Mouse (Mus musculus) retina, embryonic 14.5 days (tissue): Measurements from ENCODE around the gene Taldo1.
A peak's percentile ranks its signal among the peaks of the same experiment; 100 is the strongest.

Source experiments
- DNase-seq: peaks from one replicate; pipeline ENCODE4 v3.0.0-alpha.2; 2015; ENCODE audit warnings: low spot score

Gene Taldo1

DNA sequence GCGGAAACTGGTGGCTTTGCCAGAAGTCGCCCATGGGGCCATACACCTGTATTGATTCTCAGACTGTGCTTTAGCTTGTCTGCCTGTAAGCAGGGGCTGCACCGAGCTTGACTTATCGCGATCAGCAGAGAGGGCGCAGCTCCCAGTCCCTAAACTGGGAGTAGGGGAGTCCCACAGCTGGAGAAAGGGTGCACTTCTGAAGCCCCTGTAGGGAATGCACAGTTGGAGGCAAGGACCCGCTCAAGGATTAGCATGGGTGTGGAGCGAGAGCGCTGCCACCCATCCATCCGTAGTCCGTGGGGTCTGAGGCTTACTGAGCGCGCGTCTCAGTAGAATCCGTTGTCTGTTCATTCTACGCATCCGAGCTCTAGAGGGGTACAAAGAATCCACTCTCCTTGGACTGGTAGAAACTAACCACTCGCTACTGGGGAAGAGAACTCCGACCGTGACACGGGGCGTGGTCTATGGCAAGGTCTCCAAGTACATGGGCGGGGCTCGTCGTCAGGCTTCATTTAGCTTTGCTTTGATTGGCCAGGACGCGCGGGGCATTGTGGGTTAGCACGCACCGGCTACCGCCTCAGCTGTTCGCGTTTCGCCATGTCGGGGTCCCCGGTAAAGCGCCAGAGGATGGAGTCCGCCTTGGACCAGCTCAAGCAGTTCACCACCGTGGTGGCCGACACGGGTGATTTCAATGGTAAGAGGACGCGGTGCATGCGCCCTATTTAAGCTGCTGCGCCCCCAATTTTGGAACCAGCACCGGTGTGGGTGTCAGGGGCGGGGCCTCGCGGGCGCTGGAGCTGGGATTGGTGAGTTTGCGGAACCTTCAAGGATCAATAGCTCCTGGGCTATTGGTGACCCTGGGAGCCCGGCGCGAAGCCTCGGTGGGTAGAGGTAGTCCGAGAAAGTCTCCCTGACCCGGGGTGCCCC is at the start of gene Taldo1:
TSS of gene Taldo1 (plus strand) at position 575 of the 927 bp plus-strand sequence.
- DNase-seq, result peak; percentile 98

DNA sequence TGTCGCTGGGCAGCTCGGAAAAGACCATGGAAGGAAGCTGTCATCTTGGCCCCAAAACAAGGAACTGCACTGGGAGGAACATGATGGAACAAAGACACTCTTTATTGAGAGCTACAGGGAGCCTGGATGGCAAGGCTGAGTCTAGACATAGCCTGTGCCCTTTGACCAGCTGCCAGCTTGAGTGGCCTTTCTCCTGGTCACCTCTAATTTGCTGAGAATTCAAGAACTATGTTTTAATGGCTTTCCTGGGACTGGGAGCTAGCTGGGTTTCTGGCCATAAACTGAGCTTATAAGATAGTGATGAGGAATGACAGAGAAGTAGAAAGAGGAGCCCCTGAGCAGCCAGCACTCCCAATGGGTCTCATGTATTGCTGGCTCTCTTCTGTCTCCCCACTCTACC is 48.8 kb upstream of the Taldo1 start:
- DNase-seq, result no peak

DNA sequence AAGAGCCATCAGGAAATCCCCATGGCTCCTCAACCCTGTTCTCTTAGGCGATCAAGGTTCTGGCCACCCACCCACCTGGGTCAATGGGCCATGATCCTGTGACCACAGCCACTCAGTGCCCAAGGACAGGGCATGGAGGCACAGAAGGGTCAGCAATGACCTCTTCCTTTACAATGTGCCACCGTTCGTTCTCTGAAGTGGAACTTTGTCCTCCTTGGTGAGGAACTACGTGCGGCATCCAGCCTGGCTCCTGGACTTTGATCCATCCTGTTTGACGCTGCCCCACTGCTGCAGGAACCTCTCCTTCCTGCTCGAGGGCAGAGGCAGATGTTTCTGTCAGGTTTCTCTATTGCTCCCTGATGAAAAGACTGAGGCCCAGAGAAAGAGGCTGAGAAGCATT is 48.3 kb upstream of the Taldo1 start:
- no peak for DNase-seq

DNA sequence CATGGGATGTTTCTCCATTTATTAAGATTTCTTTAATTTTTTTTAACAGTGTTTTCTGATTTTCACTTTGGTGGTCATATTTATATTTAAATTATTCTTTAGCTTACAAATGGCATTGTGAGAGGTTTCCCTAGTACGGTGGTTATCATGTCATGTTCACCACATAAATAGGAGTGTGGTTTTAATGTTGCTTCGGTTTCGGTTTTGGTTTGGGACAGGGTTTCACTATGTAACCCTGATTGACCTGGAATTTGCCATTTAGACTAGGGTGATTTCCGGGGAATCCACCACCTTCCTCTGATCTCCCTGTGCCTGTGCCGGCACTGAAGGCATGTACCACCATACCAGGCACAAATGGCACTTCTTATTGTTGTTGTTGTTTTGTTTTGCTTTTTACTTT is 47.2 kb upstream of the Taldo1 start:
- DNase-seq, result no peak

DNA sequence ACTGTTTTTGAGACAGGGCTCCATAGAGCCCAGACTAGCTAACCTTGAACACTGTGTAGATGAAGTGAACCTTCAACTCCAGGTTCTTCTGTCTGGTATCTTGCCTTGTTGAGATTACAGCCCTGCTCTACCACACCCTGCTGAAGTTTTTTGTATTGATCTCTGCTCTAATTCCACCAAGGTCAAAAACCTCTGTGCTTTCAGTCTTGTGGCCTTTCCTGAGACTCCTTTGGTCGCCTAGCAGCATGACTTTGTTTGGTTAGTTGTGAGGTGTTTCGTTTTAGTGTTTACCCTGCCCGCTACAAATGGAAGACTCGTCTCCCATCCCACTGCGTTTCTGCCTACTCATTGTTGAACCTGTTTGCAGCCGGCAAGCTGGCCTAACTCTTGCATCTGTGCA is 40.9 kb upstream of the Taldo1 start:
- no peak for DNase-seq

DNA sequence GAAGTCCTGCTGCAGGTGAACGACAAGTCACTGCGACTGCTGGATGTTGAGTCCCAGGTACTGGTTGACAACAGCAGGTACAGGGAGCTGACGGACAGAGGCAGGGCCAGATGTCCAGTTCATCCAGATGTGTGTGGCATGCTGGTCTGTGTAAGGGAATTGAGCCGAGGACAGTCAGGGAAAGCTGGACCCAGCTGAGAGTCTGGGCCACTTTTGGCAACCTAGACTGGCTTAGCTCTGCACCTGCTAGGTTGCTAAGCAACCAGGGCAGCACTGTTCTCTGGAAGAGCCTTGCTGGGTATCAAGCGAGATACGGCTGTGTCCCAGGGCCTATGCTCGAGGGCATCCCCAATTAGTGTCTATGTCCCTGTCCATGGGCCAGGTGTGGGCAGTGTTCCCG is 36.9 kb upstream of the Taldo1 start:
- no peak for DNase-seq

DNA sequence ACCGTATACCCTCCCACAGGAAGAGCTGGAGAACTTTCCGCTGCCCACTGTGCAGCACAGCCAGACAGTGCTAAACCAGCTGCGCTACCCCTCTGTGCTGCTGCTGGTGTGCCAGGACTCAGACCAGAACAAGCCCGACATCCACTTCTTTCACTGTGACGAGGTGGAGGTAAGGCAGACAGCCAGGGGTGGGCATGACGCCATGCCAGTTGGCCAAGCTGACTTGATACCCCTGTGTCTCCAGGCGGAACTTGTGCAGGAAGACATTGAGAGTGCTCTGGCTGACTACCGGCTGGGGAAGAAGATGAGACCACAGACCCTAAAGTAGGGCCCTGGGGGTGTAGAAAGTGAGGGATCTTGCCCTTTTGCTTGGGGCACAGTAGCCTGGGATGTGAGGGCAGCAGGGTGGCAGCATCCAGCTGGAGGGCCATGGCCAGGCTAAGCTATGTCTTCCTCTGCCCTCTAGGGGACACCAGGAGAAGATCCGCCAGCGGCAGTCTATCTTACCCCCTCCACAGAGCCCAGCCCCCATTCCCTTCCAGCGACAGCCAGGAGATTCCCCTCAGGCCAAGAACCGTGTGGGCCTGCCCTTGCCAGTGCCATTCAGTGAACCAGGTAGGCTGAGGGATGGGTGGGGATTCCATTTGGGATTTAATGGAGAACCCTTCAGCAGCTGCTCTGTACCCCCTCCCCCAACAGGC is 36.2 kb upstream of the Taldo1 start:
- DNase-seq, result peak; percentile 56

DNA sequence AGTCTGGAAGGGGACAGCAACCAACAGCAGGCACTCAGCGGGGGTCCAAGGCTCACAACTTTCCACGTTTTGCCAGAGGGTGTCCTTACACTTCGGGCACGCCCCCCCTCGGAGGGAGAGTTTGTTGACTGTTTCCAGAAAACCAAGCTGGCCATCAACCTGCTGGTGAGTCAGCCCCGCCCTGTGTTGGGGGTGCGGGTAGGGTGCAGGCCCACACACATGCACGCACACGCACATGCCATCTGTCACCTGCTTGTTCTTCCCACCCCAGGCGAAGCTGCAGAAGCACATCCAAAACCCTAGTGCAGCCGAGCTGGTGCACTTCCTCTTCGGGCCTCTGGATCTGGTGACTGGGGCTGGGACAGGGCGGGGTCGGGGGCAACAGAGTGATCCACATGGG is 35.0 kb upstream of the Taldo1 start:
- no peak for DNase-seq

DNA sequence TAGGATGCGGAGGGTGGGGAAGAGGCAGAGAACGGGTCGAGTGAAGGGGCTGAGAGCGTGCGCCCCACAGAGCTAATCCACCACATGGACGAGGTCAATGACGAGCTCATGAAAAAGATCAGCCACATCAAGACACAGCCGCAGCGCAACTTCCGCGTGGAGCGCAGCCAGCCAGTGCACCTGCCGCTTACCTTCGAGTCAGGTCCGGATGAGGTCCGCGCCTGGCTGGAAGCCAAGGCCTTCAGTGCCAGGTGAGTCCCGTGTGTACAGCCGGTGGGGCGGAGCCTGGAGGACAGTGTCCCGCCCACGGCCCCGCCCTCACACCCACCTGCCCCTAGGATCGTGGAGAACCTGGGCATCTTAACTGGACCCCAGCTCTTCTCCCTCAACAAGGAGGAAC is 30.5 kb upstream of the Taldo1 start:
- no peak for DNase-seq

DNA sequence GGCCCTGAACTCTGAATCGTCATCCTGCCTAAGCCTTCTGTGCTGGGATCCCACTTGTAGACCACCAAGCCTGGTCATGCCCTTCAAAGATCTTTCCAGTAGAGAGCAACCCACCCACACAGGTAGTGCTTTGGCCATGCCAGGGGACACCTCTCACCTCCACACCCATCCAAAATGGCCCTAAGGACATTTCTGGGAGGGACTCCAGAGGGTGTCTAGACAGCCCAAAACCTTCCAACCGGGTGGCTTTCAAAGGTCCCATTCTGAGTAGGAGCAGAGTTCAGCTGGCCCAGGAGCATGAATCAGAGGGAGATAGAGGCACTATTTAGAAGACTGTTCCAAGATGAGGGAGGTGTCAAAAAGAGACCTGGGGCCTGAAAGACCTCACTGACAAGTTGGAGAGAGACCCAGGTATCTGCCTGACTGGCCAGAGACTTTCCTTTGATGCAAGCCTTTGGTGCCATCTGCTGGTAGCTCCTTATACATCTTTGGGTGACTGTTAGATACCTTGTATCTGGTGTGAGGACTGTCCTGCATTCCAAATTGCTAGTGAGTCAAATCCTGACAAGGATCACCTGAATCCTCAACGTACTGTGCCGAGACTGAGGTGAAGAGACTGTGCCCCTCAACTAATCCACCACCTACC is 28.8 kb upstream of the Taldo1 start:
- peak; percentile 88 for DNase-seq

DNA sequence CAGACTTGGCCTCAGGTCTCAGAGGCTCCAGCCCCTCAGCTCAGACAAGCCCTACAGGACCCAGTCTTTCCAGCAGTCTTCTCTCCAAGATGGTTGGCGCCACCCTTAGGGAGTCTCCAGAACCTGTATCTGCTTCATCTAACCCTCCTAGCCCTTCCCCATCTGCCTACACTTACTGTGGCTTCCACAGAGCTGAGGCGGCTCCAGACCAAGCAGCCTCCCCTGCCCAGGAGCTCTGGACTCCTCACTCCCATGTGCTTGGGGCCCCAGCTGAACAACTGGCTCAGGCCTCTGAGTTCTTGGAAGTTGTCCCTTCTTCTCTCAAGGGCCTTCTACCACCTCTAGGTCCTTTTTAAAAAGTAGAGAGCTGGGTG is 28.3 kb upstream of the Taldo1 start:
- DNase-seq, result no peak

DNA sequence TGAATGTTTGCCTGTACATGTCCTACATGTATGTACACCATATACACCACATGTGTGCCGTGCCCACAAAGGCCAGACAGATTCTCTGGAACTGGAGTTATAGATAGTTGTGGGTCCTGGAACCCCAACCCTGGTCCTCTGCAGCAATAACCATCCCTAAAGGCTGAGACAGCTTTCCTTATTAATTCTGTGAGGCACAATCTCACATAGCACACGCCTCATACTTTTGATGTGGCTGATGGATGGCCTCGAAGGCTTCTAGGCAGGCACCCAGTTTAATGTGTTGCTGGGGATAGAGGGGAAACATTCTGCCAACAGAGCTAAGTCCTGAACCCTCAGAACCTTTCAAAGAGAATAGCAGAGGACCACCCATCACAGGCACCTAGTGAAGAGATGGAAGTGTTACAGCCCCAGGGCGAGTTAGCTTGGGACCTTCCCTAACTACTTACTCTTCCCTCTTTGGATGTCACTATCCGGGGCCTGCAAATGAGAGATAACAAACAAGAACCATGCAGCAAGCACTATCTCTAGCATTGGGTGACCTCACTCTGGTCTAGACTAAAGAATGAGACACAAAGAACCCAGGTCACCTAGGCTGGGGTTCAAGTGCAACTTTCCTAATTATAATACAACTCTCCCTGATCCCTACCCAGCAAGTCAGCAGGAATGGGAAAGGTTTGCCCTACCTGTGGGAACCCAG is 27.5 kb upstream of the Taldo1 start:
- DNase-seq, result no peak

DNA sequence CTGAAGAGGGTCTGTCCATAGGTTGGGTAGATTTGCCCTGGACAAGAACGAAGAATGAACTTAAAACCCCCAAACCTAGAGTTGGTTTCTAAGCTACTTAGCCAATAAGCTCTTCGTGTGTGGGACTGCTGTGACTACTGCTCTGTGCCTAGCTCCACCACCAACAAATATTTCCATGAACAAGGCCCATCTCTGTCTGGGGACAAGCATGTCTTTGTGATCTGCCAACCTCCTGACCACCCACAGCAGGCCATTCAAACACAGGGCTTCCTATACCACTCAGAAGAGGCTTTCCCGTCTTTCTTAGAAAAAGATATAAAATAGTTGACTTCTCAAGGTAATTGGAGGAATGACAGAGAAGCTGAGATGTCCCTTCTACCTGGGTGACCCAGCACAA is 27.0 kb upstream of the Taldo1 start:
- no peak for DNase-seq

DNA sequence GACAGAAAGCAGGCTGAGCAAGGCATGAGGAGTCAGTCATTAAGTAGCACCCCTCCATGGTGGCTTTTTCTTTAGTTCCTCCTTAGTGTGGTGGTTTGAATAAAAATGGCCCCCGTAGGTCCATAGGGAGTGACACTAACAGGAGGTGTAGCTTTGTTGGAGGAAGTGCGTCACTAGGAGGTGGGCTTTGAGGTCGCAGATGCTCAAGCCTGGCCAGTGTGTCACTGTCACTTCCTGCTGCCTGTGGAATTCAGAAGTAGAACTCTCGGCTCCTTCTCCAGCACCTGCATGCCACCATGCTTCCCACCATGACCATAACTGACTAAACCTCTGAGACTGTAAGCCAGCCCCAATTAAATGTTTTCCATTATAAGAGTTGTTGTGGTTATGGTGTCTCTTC is 24.6 kb upstream of the Taldo1 start:
- DNase-seq, result no peak

DNA sequence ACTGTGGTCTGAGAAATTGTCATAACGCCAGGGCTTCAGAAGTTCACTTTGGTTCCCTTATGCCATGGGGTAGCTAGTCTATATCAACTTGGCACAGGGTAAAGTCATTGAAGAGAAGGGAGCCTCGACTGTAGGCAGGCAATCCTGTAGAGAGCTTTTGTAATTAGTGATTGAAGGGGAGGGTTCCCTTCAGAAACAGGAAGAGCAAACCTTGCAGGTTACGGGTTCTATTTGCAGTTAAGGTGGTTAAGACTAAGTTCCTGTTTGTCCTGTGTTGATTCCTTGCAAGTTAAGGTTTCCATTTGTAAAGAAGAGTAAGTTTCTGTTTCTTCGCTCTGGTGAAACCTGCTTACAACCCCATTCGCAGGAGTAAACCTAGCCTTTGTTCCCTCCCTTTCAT is 22.1 kb upstream of the Taldo1 start:
- DNase-seq, result no peak

DNA sequence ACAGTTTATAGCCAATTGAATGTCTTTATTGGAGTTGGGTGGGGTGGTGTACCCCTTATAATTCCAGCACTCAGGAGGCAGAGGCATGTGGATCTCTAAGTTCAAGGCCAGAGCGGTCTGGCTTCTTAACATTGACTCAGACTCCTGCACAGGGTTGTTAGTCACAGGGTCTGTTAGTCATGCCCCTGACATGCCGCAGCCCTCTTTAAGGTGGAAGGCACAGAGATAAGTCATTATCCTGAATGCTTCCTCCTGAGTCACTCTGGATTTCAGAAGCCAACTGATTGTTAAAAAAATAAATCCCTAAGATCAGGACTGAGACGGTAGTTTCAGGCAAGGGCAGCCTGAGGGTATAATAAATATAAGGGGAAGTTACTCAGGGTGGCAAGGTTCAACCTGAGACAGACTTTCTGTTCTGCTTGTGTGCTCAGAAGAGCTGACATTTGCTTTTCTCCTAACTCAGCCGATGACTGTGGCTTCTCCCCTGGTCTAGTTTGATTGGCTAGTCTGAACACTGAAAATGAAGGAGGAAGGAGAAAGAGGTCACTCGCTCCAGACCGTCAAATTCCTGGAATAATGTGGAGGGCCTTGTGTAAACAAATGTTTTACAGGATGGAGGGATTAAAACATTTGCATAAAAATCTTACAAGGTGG is 19.9 kb upstream of the Taldo1 start:
- no peak for DNase-seq

DNA sequence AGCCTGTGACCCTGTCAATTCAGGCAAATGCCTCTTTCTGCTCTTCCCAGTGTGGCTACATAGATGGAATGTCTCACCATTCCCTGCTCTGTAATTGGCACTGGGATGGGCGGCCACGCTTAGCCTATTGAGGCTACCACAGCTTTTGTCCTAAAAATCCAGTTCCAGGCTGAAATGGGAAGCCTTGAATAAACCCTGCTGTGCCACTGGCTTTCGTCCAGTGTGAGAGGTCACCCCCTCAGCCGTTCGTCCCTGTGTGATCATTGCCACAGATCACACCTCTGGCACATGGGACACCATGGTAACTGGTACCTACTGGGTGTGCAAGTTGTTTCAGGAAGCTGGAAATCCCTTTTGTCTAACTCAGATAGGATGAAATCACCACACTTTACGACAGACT is 18.4 kb upstream of the Taldo1 start:
- DNase-seq, result no peak

DNA sequence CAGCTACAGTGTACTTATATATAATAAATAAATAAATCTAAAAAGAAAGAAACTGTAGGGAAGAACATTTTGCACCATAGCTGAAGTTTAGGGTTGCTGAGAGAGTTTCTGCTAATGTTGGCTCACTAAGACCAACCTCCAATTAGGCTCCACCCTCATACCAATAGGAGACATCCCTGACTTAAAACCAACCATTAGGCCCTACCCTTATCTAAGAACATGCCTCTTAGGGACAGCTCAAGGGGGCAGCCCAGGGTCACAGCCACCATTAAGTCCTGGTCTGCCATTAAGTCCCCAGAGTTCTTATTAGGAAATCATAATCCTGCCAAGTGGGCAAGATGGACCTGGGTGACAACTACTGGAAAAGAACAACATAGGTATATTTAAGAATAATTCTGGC is 17.6 kb upstream of the Taldo1 start:
- DNase-seq, result no peak

DNA sequence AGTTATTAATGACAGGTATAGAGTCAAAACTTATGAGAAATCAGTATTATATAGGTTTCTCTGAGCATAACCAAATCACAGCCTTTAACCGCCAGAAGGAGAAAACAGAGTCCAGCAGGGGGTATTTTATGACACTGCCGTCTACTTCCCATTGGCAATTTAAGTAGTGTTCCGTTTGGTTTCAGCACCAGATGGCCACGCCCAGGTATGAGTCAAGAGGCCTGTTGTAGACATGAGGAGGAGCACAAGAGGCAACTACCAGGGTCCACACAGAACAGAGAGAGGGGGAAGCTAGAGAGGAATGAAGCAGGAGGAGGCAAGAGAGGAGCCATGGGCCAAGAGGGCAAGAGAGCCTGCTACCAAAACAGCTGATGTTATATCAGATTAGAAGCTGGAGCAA is 12.4 kb upstream of the Taldo1 start:
- no peak for DNase-seq

DNA sequence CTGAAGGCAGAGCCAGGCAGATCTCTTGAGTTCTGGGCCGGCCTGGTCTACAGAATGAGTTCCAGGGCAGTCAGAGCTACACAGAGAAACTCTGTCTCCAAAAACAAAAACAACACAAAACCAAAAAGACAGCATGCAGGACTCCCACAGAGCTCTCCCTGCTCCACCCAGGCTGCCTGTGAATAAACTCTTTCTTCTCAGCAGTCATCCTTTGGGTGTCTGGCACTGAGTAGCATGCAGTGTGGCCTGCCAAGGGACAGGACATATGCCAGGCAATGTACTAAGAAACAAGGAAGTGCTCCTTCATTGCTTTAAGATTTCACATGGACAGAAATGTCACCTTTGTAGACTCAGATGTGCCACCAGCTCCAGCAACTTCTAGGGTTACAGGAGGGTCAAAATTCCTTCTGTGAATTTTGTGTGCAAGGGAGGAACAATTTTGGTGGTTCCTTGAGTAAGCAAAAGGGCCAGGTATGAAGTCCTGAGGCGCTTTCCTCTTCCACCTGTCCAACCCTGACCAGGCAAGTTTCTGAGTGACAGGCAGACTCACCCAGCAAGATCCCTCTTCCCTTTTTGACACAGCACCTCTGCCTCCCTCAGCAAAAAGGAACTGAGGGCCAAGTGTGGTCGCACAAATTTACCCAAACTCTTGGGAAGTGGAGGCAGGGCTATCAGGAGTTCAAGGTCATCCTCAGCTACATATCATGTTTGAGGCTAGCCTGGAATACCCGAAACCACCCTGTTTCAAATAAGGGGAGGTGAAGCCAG is 10.7 kb upstream of the Taldo1 start:
- DNase-seq, result no peak

DNA sequence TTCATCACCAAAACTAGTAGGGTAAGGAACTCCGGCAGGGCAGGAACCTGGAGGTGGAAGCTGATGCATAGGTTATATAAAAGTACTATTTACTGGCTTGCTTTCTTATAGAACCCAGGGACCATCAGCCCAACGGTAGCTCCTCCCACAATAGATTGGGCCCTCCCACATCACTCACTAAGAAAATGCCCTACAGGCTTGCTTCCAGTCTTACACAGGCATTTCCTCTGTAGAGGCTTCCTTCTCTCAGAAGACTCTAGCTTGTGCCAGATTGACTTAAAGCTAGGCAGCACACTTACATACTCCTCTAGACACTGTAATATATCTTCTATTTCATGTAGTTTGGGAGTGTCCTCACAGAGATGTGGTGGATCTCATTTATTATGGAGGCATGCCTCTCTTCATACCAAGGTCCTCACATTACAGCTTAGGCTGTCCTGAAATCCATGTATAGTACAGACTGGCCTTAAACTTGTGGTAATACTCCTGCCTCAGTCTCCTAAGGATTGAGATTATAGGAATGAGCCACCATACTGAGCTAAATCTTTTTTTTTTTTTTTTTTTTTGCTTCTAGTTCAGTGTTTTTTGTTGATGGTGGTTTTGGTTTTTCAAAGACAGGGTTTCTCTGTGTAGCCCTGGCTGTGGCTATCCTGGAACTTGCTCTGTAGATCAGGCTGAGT is 4.1 kb upstream of the Taldo1 start:
- DNase-seq, result no peak
